Mouse (Mus musculus) testis, adult 2 months (tissue): ENCODE results near the gene Kmt5a. TPM values are rescaled to one million over a fixed set of nuclear protein-coding genes. Genes with fewer than 3 reads are reported as not detected.
"Not testable (repeated sequence)": the region's sequence is repeated elsewhere in the genome, so short reads cannot be mapped to it uniquely, and the experiment has no call there.

Experiments used
- H3K27ac ChIP-seq: fragments of 200-500 bp; 2 replicates; pipeline ENCODE4 v1.5.1; 2012; ENCODE audit warnings: low read depth, low read length; ENCODE audit not compliant: control insufficient read depth, insufficient read depth
- H3K27me3 ChIP-seq: fragments of 200-500 bp; 2 replicates; pipeline ENCODE4 v1.6.1; 2012; ENCODE audit warnings: mild to moderate bottlenecking, low read length, moderate library complexity; ENCODE audit not compliant: control insufficient read depth, insufficient read depth
- H3K36me3 ChIP-seq: fragments of 200-500 bp; 2 replicates; pipeline ENCODE4 v1.6.1; 2012; ENCODE audit warnings: mild to moderate bottlenecking, low read length; ENCODE audit not compliant: control insufficient read depth, insufficient read depth
- H3K4me1 ChIP-seq: fragments of 200-500 bp; 2 replicates; pipeline ENCODE4 v1.6.1; 2012; ENCODE audit warnings: low read length; ENCODE audit not compliant: control insufficient read depth, insufficient read depth
- H3K4me3 ChIP-seq: fragments of 200-500 bp; 2 replicates; pipeline ENCODE4 v1.5.1; 2012; ENCODE audit warnings: low read depth, mild to moderate bottlenecking, low read length, moderate library complexity, mixed read lengths; ENCODE audit not compliant: control insufficient read depth
- CTCF ChIP-seq: fragments of 200-500 bp; IDR thresholded peaks from 2 replicates; pipeline ENCODE4 v1.5.1; 2012; ENCODE audit warnings: low read depth, mild to moderate bottlenecking, inconsistent platforms, low read length, moderate library complexity; ENCODE audit not compliant: control insufficient read depth, insufficient read depth, insufficient replicate concordance
- POLR2A ChIP-seq: fragments of 200-500 bp; IDR thresholded peaks from 2 replicates; pipeline ENCODE4 v1.6.1; 2012; ENCODE audit warnings: low read depth, mild to moderate bottlenecking, inconsistent platforms, low read length, moderate library complexity; ENCODE audit not compliant: control insufficient read depth
- polyA plus RNA-seq: library from polyadenylated mRNA; depleted of rRNA; stranded (reverse); fragments of >200 nt; gene quantifications from 2 replicates; pipeline ENCODE4 v1.2.3, GENCODE M21; 2012

Kmt5a gene
- polyA plus RNA-seq, 1 experiment = 24.9 TPM

GRCm38 (mm10) chr5:124456762-124457161, 17.0 kb downstream of the Kmt5a start:
- TF ChIP-seq POLR2A (no peak), CTCF (no peak)
- no peaks in the 10 kb centered on the region; the same call in none of the 2 replicates for H3K36me3 ChIP-seq

GRCm38 (mm10) chr5:124460922-124461321, 21.2 kb downstream of the Kmt5a start:
- H3K4me1 ChIP-seq, H3K36me3 ChIP-seq: not testable (repeated sequence)

More at GRCm38 (mm10) chr5:124456762-124457161, 17.0 kb downstream of the Kmt5a start:
- H3K4me1 ChIP-seq = no peaks in the 10 kb centered on the region
- H3K4me3 ChIP-seq = no peak overlapping the region
- no peak overlapping the region for H3K27ac ChIP-seq
- H3K27me3 ChIP-seq = no peaks in the 10 kb centered on the region

GRCm38 (mm10) chr5:124462297-124463025, 22.7 kb downstream of the Kmt5a start:
- Histone ChIP-seq H3K27ac (no peak overlapping the region), H3K4me1 (no peaks in the 10 kb centered on the region), H3K27me3 (no peaks in the 10 kb centered on the region), H3K4me3 (no peak overlapping the region), H3K36me3 (no peaks in the 10 kb centered on the region; the same call in 1 of the 2 replicates)
- TF ChIP-seq POLR2A (no peak), CTCF (no peak)

More at GRCm38 (mm10) chr5:124460922-124461321, 21.2 kb downstream of the Kmt5a start:
- not testable (repeated sequence) for H3K27ac ChIP-seq, H3K27me3 ChIP-seq, H3K4me3 ChIP-seq

GRCm38 (mm10) chr5:124463462-124463861, 23.7 kb downstream of the Kmt5a start:
- no peak overlapping the region for H3K4me3 ChIP-seq
- no peak for TF ChIP-seq CTCF
- TF ChIP-seq POLR2A = no peak
- no peak overlapping the region for H3K27ac ChIP-seq
- H3K36me3 ChIP-seq = no peaks in the 10 kb centered on the region; the same call in 1 of the 2 replicates
- H3K4me1 ChIP-seq = no peaks in the 10 kb centered on the region
- H3K27me3 ChIP-seq = no peaks in the 10 kb centered on the region

GRCm38 (mm10) chr5:124464905-124465304, 25.2 kb downstream of the Kmt5a start:
- TF ChIP-seq POLR2A (no peak), CTCF (no peak)
- H3K27ac ChIP-seq = no peak overlapping the region
- no peaks in the 10 kb centered on the region; the same call in none of the 2 replicates for H3K36me3 ChIP-seq
- H3K27me3 ChIP-seq = no peaks in the 10 kb centered on the region
- no peaks in the 10 kb centered on the region for H3K4me1 ChIP-seq
- no peak overlapping the region for H3K4me3 ChIP-seq

- no peak for TF ChIP-seq POLR2A
- no peak for TF ChIP-seq CTCF
- H3K4me1 ChIP-seq = no peaks in the 10 kb centered on the region
- peak overlapping the region; percentile 42 for H3K4me3 ChIP-seq
- H3K36me3 ChIP-seq = no peaks in the 10 kb centered on the region; the same call in none of the 2 replicates
- H3K27me3 ChIP-seq = no peaks in the 10 kb centered on the region
- no peak overlapping the region for H3K27ac ChIP-seq
Observed at GRCm38 (mm10) chr5:124467766-124468165, 28.0 kb downstream of the Kmt5a start.

- no peak for TF ChIP-seq CTCF
- no peak for TF ChIP-seq POLR2A
Observed at GRCm38 (mm10) chr5:124468365-124468764, 28.6 kb downstream of the Kmt5a start.

More at GRCm38 (mm10) chr5:124468365-124468764, 28.6 kb downstream of the Kmt5a start:
- Histone ChIP-seq H3K4me1 (no peaks in the 10 kb centered on the region), H3K27ac (peak overlapping the region; percentile 39; the same call in 1 of the 2 replicates), H3K4me3 (peak overlapping the region; percentile 58), H3K36me3 (no peaks in the 10 kb centered on the region; the same call in none of the 2 replicates), H3K27me3 (no peaks in the 10 kb centered on the region)
